Mouse (Mus musculus) frontal cortex, postnatal 25 days (tissue): ENCODE measurements around the gene Bcap31.

Source experiments
- DNase-seq, 2 experiments: peaks; one replicate each; pipeline ENCODE4 v3.0.0; 2022; ENCODE audit warnings: low spot score in 2 of 2

Gene Bcap31

DNA sequence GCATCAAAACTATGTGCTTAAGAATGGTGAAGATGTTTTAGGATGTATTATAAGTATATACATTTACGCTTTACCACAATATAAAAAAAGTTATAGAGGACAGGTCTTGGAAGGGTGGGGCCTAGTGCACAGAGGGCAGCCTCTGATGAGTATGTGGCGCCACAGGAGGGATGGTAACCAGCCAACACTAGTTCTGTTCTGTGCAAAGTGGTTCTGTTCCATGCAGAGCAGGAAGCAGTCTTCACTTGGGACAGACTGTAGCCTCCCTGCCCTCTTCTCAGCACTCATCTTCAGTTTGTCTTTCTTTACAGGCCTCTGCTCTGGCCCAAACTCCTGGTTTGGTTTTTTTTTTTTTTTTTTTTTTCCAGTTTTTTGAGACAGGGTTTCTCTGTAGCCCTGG is 31.8 kb downstream of the Bcap31 start:
- no peak for DNase-seq

DNA sequence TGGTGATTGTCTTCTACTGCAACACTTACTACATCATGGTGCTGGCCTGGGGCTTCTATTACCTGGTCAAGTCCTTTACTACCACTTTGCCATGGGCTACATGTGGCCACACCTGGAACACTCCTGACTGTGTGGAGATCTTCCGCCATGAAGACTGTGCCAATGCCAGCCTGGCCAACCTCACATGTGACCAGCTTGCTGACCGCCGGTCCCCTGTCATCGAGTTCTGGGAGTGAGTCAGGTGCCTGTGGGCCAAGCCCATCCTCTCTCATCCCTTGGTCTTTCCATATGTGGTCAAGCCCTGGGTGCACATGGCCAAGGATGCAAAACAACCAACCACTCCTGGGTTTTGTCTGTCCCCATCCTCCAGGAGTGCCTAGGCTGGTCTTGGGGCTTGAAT is 39.3 kb downstream of the Bcap31 start:
- no peak for DNase-seq

DNA sequence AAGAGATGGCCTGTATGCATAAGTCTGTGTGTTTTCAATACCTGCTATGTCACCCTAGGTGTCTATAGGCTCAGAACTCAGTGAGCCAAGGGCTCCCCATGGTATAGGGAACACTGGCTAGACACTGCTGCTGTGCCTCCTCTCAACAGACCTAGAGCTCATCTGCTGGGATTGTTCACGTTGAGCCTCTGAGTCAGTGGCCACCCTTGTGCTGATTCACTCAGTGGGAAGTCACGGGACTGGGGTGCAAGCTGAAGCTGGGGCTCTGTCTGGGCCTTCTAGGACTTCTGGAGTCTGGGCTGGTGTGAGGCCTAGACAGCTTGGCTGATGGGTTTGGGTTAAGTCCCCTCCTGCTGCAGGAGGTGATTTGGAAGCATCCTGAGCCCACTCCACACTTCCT is 40.7 kb downstream of the Bcap31 start:
- no peak for DNase-seq

DNA sequence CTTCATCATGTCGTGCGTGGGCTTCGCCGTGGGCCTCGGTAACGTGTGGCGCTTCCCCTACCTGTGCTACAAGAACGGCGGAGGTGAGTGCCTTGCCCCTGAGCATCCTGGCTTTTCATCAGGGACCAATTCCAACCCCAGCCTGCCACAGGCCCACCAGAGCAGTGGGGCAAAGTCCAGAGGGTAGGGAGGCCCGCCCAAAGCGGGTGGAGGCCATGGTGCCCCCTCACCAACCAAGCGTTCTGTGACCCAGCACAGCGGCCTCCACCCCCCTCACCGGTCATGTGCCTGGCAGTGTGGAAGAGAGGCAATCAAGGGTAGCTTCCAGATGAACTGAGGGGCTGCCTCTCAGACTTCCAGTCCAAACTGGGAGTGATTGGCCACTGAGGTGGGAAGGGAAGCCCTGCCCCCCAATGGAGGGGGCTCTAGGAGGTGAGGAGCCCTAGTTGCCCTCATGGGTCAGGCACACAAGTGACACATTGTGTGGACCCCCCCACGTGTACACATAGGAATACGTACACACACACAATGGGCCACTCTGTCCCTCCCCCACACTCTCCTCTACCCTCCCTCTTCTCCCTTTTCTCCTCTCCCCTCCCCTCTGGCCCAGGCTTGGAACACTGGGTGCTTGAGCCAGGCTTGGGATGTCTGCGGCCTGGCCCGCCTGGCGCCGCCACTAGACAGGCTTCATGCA is 41.9 kb downstream of the Bcap31 start:
- no peak for DNase-seq

DNA sequence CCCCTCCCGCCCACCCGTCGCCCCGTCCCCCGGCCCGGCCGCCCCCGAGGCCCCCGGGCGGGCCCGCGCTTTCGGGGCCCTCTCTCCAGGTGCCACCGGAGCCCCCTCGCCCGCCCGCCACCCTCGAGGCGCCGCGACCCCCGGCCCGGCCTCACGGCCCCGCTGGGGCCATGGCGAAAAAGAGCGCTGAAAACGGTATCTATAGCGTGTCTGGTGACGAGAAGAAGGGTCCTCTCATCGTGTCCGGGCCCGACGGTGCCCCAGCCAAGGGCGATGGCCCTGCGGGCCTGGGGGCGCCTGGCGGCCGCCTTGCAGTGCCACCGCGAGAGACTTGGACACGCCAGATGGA is 42.4 kb downstream of the Bcap31 start:
- no peak for DNase-seq

DNA sequence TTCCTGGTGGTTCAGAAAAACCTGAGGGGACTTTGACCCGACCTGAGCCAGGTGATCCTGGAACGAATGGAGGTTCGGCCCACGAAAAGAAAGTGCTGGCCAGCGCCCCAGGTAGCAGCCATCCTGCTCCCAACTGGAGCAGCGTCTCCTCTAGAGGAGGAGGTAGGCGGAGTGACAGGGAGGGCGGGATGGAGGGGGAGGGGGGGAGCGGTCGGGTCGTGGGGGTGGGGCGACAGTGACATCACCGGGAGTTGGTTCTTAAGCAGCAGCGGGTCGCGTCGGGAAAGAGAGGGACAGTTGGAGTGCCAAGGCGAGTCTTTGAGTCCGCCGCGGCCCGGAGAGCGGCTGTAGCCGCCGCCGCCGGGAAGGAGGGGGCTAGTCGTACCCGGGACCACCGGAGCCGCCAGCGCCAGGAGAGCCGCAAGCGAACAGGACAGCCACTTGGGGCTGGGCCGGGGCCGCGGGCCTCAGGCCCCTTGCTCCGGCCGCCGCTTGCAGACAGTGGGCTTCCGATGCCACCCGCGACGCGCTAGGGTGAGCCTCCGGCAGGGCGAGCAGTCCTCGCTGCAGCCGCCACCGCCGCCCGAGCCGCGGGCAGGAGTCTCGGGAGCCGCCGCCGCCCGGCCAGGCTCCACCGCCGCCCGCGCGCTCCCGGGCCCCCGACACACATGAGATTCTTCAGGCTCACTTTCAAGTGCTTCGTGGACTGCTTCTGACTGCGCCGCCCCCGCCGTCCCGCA is 42.9 kb downstream of the Bcap31 start, which contains the start of gene Slc6a8:
Slc6a8 (plus strand) TSS at position 272 of the 740 bp plus-strand sequence.
- no peak for DNase-seq

DNA sequence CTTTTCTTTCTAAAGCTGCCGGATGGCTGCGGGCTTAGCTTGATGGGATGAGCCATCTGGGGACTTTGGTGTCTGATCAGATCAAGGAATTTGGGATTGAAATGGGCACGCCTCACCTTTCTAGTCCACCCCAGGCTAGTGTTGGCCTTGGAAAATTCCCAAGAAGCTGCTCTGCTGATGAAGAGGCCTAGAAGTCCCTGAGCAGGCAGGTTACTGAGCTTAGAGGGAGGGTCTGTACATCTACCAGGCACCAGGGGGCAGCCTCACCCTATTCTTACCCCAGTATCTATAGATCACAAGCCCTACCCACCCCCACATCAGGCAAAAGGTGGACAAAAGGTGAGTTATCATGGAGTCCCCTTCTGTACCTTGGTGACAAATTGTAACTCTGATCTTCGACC is 43.9 kb downstream of the Bcap31 start:
- DNase-seq, result no peak

DNA sequence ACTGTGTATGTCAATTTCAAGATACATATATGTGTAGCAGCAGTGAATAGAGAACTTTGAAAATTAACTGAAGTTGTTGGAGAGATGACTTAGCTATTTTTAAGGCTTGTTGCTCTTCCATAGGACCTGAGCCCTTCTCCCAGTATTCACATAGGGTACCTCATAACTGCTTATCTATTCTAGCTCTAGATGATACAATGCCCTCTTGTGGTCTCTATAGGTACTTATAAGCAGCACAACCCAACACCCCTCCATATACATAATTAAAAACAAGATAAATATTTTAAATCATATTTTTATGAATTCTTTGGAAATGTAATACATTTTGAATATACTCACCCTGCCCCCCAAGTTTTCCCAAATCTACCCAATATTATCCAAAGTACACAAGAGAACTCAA is 52.8 kb downstream of the Bcap31 start:
- DNase-seq, result no peak

DNA sequence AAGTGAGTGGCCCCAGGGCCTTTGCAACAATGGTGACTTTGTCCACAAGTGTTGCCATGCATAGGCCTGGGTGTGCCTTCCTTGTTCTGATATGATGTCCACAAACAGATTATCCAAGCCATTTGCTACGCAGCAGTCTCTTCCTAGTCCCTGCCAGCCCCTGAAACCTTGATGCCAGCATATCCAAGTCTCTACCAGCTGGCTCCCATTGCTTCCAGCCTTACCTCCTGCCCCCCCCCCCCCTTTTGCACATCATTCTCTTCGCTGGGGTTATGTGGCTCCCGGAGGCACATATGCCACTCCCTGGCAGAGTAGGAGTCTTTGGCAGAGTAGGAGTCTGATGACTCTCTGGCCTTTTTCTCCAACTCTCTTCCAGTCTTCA is 55.7 kb downstream of the Bcap31 start:
- no peak for DNase-seq

DNA sequence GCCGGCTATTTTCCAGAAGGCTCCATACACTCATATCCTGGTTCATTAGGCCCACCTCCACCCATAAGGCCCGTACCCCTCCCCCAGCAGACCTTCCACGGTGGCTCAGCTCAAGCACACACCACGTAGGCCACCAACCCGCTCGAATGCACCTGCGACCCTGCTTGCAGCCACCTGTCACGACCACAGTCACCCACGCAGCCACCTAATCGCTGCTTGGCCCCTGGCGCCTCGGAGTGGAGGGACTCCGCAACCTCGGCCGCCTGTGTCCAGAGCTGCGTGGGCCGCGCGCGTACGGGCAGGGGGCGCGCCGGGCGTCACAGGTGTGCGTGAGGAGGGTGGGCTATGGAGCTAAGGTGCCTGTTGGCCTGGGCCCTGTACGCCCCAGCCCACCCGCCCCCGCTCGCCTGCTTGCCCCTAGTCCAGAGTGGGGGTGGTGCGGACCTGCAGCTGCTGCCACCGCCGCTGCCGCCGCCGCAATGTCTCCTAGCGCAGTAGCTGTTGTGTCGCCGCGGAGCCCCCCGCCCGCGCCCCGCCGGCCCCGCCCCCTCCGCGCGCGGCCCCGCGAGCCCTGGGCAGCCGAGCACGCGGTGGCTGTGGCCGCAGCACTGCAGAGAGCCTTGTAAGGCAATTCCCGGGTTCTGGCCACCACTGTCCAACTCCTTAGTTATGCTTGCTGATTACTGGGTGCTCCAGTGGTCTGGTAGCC is 56.2 kb downstream of the Bcap31 start, which contains the start of gene Pnck:
Pnck (minus strand) TSS at position 543 of the 709 bp plus-strand sequence.
- DNase-seq, result no peak

DNA sequence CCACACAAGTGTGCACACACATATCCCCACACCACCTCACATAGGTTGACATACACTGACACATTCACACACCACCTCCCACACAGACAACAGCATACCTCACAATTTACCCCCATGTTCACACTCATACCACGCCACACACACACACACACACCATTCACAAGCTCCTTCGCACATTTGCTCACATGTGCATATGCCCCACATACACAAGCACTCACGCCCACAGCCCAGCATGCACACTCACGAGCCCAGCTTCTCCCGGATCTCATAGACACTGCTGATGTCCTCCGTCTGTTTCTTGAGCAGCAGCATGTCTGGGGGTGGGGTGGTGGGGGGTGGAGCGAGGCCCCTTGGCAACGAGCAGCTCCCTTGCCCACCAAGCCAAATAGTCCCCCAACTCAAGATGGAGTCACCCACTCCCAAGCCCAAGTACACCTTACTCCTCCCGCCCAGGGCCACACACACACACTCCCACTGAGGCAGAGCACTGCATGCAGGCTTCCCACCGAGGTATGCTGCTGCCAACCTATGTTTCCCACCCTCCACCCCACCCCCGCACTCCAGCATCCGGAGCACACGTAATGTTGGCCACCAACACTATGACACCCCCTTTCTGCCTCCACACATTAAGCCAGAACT is 56.9 kb downstream of the Bcap31 start:
- no peak for DNase-seq

DNA sequence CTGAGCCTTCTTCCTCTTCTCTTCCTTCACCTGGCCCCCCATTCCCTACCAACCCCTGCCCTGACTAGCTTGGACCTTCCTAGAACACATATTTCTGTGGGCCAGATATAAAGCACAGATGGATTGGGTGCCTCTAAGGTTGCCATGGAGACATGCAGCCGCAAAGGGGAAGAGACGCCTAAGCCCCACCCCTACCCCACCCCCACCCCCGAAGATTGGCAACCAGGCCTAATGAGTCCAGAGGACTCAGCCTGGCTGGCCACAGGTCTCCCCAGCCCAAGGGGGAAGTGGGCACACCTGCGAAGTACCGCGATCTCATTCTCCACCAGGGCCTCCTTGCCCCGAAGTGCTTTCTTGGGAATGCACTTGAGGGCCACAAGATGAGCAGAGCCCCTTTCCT is 57.6 kb downstream of the Bcap31 start:
- no peak for DNase-seq

DNA sequence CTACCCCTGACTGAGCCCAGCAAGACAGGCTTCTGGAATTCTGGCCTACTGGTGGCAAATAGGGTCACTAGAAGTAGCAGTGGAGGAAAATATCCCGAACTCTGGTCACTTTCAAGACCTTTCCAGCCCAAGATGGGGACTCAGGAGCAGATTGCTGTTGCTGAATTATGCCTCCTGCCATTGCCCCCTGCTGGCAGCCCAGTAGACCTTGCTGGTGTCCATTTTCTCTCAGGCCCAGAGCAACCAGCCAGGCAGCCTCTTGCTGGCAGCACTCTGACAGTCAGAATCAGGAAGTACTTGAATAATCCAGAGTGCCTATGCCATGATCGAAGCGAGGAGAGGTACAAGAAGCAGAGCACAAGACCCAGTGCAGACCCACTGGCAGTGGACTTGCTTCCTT is 60.4 kb downstream of the Bcap31 start:
- DNase-seq, result no peak

DNA sequence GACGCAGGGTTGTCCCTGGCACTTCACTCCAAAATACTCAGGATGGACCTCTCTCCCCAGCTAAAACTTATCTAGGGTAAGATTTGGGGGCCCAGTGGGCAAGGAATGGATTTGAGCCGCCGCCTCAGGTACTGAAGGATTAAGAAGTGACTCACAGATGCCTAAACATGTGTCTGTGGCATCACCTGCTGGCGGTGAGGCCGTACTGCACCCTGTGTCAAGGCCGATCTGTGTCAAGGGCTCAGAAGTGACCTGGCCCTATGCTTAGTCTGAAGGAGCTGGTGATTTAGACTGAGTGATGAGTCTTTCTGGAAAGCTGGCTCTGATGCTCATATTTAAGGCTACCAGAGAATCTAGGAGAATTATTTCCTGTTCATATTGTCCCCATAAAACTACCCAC is 61.8 kb downstream of the Bcap31 start:
- DNase-seq, result peak in 1 of 2 experiments; percentile 56

DNA sequence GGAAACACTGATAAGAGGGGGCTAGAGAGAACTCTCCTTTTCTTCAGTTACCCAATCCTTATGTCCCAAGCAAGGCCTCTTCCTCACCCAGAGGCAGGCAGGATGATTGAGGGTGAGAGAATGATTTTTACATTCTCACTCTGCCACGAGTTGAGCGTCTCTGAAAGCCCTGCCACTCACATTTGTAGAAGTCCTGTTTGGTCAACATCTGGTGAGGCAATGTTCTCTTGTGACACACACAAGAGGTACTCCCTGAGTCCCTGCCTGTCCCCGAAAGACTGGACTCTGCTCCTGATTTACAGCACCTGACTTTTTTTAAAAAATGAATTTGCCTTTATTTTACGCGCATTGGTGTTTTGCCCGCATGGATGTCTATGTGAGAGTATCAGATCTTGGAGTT is 62.6 kb downstream of the Bcap31 start:
- DNase-seq, result no peak

DNA sequence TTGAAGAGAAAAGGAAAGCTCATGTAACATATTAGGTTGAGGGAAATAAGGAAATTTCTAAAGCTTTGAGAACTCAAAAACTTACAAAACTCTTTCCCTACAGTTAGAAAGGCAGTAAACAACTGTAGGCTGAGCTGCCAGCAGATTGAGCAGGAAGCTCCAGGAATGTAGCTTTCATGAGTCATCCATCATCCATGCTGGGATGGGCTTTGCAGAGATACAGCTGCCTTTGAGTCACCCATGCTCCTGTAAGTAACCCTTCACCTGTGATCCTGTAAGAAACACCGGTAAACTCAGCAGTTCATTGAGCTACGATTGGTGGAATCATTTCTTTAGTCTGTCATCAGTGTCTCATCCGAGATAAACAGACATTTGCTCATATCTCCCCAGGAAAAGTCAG is 65.1 kb downstream of the Bcap31 start:
- no peak for DNase-seq

DNA sequence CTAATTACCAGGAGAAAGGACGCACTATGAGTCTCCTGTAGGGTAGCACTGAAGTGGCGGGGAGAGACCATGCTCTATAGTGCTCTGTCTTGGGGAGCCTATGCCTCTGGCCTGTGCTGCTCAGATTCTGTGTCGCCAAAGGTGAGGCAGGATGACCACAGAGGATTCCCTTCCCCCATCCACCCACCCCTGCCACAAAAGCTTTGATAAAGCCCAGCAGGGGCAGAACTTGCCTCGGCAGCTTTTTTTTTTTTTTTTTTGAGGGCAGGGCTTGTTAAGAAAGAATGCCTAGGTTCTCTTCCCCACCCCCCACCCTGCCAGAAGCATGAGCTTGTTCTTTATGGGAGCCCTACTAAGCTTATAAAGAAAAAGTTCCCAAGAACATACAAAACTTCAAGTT is 70.9 kb downstream of the Bcap31 start:
- no peak for DNase-seq

DNA sequence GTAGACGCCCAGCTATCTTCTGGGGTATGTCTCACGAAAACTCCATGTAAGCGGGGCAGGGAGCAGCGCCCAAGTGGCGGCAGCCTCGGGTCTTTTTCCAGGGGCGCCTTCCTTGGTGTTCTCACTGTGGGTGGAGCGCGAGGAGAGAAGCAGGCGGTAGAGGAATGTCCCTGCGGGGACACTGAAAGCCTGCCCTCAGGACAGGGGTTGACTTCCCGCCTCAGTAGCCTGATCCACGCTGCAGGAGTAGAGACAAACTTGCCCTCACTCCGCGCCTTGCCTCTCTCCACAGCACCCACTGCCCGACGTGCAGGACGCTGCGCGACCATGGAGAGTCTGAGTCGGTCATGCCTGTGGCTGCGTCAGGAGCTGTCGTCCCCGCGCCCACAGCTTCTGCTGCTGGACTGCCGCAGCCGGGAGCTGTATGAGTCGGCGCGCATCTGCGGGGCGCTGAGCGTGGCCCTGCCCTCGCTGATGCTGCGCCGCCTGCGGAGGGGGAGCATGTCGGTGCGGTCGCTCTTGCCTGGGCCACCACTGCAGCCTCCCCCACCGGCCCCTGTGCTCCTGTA is 76.0 kb downstream of the Bcap31 start:
- DNase-seq, result no peak

DNA sequence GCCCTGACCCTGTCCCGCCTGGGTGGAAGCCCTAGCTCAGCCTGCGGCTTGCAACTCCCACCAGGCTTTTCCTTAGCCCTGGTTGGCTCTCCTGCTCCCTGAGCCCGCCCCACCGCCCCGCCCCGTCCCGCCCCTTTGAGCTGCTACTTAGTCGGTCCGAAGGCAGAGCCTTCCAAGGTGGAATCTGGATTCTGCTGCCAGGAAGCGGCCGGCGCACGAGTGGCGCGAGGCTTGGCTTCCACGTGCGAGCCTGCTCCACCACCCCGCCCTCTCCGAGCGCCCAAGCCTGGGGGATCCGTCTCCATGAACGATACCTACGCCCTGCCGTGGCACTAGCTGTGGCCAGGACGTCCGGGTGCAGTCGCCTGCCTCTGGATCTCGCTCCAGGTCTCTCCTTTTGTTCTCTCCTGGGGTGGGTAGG is 76.7 kb downstream of the Bcap31 start, which contains the start of gene Dusp9:
Dusp9 (plus strand) TSS at position 165 of the 421 bp plus-strand sequence.
- DNase-seq, result no peak

DNA sequence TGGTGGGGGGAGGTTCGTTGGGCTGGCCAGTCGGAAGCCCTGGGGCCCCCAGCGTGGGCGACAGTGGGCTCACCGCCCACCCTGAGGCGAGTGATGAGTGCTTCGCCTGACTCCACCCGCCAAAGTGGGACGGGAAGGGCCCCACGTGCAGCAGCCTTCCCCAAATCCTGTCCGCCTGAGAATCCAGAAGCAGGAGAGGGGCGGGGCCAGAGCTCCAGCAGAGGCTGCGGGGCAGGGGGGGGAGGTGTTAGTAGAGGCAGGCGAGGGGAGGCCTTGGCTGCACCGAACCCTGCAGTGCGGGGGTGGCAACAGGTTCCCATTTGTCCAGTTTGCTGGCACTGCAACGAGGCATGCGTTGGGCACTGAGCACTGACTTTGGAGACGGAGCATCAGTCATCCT is 78.6 kb downstream of the Bcap31 start:
- DNase-seq, result no peak
